Mouse (Mus musculus): ENCODE results near the gene Slc44a2.

DNA sequence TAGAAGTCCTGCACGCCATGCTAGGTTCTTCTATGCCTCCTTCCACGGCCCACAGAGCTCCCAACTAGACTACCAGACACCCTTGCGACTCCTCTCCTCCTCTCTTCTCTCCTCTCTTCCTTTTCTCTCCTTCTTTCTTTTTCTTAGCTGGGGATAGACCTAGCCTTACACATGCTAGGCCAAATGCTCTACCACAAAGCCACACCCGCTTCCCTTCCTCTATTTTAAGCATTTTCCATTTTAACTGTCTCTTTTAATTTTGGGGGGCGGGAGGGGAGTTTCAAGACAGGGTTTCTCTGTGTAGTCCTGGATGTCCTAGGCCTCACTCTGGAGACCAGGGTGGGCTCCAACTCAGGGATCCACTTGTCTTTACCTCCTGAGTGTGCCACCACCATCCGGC lies 1.7 kb upstream of the Slc44a2 start:
- TF ChIP-seq CTCF (IDR thresholded peaks at IDR 0.05; ENCODE audit: insufficient read depth, low read length): no peak
- TF ChIP-seq POLR2A (IDR thresholded peaks at IDR 0.05; ENCODE audit: borderline replicate concordance, extremely low read depth, low read depth, low read length): no peak
